Mouse (Mus musculus) testis, postnatal 10 days (tissue): ENCODE measurements around the gene Clstn2.

Source experiments
- DNase-seq: peaks from one replicate; pipeline ENCODE4 v3.0.0; 2021; ENCODE audit warnings: low spot score

Gene Clstn2

GRCm38 (mm10) chr9:97774991-97775390 lies 258.0 kb downstream of the Clstn2 start:
- no peak for DNase-seq

GRCm38 (mm10) chr9:97773911-97774310 lies 259.1 kb downstream of the Clstn2 start:
- no peak for DNase-seq

- DNase-seq = no peak
Measured at GRCm38 (mm10) chr9:97772431-97772830, 260.6 kb downstream of the Clstn2 start.

- DNase-seq = no peak
Measured at GRCm38 (mm10) chr9:97769331-97769730, 263.6 kb downstream of the Clstn2 start.

- no peak for DNase-seq
Measured at GRCm38 (mm10) chr9:97765251-97765767, 267.7 kb downstream of the Clstn2 start.

GRCm38 (mm10) chr9:97763048-97763447 lies 269.9 kb downstream of the Clstn2 start:
- no peak for DNase-seq

GRCm38 (mm10) chr9:97755599-97756270 lies 277.2 kb downstream of the Clstn2 start:
- DNase-seq = no peak

GRCm38 (mm10) chr9:97753715-97754114 lies 279.3 kb downstream of the Clstn2 start:
- DNase-seq = no peak

GRCm38 (mm10) chr9:97746574-97746973 lies 286.4 kb downstream of the Clstn2 start:
- no peak for DNase-seq

- no peak for DNase-seq
Measured at GRCm38 (mm10) chr9:97727715-97728486, 305.1 kb downstream of the Clstn2 start.

GRCm38 (mm10) chr9:97717728-97718127 lies 315.3 kb downstream of the Clstn2 start:
- DNase-seq = no peak

- no peak for DNase-seq
Measured at GRCm38 (mm10) chr9:97717005-97717404, 316.0 kb downstream of the Clstn2 start.

- no peak for DNase-seq
Measured at GRCm38 (mm10) chr9:97712888-97713287, 320.1 kb downstream of the Clstn2 start.

GRCm38 (mm10) chr9:97703901-97704503 lies 329.0 kb downstream of the Clstn2 start:
- DNase-seq = no peak

- DNase-seq = no peak
Measured at GRCm38 (mm10) chr9:97702989-97703388, 330.0 kb downstream of the Clstn2 start.

GRCm38 (mm10) chr9:97699983-97700382 lies 333.0 kb downstream of the Clstn2 start:
- DNase-seq = no peak

- no peak for DNase-seq
Measured at GRCm38 (mm10) chr9:97699020-97699419, 334.0 kb downstream of the Clstn2 start.

GRCm38 (mm10) chr9:97698071-97698470 lies 334.9 kb downstream of the Clstn2 start:
- DNase-seq = no peak

GRCm38 (mm10) chr9:97696655-97697235 lies 336.2 kb downstream of the Clstn2 start:
- no peak for DNase-seq

GRCm38 (mm10) chr9:97695278-97695677 lies 337.7 kb downstream of the Clstn2 start:
- no peak for DNase-seq

- no peak for DNase-seq
Measured at GRCm38 (mm10) chr9:97686826-97687425, 346.1 kb downstream of the Clstn2 start.

- DNase-seq = no peak
Measured at GRCm38 (mm10) chr9:97685664-97686063, 347.3 kb downstream of the Clstn2 start.
